Mouse (Mus musculus) ES-E14 (cell line): ENCODE measurements around the gene Prorsd1.
"Not testable (repeated sequence)": the region's sequence is repeated elsewhere in the genome, so short reads cannot be mapped to it uniquely, and the experiment has no call there.

ENCODE experiments used
- HCFC1 ChIP-seq: IDR thresholded peaks from 2 replicates; pipeline ENCODE4 v1.6.1; 2012; ENCODE audit warnings: low read length, inconsistent platforms, borderline replicate concordance; ENCODE audit not compliant: insufficient read depth
- MAFK ChIP-seq: IDR thresholded peaks from 2 replicates; pipeline ENCODE4 v1.6.1; 2014; ENCODE audit warnings: mild to moderate bottlenecking, low read depth, low read length, inconsistent platforms; ENCODE audit not compliant: insufficient read depth
- ZC3H11A ChIP-seq: IDR thresholded peaks from 2 replicates; pipeline ENCODE4 v1.6.1; 2012; ENCODE audit warnings: low read depth, mild to moderate bottlenecking, inconsistent platforms, low read length, borderline replicate concordance

GRCm38 (mm10) chr11:29546297-29546696 lies 31.5 kb upstream of the Prorsd1 start:
- TF ChIP-seq MAFK, HCFC1, ZC3H11A: not testable (repeated sequence)
